Mouse (Mus musculus) left cerebral cortex, adult 18-20 months (tissue): ENCODE results near the gene Adam10. TPM values are rescaled to one million over a fixed set of nuclear protein-coding genes. Genes with fewer than 3 reads are reported as not detected.

ENCODE experiments used
- DNase-seq, 2 experiments: peaks; one replicate each; pipeline ENCODE4 v3.0.0; 2021 to 2022; ENCODE audit warnings: low spot score in 2 of 2, mixed read lengths in 1 of 2
- total RNA-seq, 2 experiments: library from RNA; stranded (reverse); gene quantifications; 2 replicates each; pipeline ENCODE4 v1.2.3; 2021

Gene Adam10
- total RNA-seq, 2 experiments from 2014 or later = 66.6 to 67.8 TPM

DNA sequence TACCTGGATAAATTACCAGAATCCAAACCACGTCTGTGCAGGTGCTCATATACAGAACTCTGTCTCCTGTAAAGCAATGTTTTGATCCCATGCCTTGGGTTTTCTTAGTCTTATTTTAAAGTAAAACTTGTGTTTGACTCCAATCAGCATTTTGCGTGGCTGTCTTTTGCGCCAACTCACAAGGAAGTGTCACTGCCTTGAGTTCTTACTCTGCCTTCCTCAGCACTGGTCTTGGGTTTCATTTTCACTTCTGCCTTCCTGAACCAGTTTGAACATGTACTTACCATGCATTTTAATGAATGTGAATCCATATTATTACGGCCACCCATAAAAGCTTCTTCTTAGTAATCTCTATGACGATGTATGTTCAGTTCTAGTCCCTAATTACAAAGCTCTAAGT lies 82.2 kb downstream of the Adam10 start:
- no peak for DNase-seq

DNA sequence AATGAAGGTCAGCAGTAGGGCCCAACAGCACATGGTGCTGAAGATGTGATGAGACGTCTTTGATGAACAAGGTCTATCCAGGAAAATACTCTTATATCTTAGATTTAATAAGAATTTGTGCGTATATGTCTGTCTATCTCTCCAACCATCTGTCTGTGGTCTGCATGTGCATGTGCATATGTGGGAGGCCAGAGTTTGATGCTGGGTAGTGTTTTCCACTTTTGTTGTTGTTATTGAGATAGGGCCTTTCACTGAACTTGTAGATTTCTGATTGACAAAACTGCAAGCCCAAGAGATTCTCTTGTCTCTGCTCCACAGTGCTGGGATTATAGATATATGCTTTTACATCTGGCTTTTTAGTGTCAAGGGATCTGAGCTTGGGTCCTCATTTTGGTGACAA lies 96.7 kb downstream of the Adam10 start:
- DNase-seq = no peak

DNA sequence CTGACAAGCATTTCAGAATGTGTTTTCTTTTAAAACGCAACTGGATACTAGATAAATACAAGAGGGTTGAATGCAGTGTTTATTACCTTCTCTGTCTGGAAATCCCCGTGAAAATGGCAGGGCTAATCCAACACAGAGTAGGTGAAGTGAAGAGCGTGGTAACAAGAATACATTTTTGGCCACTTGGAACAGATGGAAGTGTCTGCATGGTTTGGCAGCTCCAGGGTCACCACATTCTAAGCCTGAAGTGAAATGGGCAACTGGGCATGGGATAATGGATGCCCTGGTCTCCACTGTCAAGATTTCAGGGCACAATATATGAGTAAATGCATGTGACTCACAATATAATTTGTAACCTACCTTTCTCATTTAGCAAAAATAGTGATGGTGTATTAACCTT lies 103.4 kb downstream of the Adam10 start:
- no peak for DNase-seq

DNA sequence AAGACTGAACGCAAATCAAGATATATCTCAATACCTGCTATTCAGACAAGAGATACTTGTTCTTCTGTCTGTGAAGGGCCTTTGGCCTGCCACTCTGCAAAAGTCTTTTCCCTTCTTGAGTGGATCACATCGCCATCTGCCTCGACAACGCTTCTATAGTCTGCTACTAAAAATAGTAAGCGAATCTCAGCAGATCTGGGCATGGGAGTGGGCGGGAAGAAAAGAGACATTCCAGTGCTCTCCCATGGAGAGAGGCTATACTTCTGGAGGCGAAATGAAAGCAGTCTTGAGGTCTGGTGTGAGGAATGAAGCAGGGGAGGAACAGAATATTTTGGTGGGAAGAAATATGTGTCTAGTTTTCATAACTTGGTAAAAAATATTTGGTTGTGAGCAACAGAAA lies 109.9 kb downstream of the Adam10 start:
- peak; percentile 49 to 79 for DNase-seq

DNA sequence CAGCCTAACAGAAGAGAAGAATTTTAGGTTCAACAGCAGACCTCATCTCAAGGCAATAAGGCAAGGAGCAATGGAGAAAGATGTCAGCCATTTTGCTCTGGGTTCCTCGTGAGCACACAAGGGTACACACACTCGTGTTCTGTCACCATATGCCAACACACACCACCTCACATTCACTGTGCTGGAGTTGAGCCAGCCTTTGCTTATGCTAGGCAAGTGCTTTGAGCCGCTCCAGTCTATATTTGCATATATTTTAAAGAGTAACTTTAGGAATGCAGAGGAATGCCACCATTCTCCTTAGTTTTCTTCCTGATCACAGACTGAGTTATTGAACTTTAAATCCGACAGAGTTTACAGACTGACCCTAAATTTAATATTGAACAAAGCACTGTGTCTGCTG lies 111.8 kb downstream of the Adam10 start:
- DNase-seq = no peak

DNA sequence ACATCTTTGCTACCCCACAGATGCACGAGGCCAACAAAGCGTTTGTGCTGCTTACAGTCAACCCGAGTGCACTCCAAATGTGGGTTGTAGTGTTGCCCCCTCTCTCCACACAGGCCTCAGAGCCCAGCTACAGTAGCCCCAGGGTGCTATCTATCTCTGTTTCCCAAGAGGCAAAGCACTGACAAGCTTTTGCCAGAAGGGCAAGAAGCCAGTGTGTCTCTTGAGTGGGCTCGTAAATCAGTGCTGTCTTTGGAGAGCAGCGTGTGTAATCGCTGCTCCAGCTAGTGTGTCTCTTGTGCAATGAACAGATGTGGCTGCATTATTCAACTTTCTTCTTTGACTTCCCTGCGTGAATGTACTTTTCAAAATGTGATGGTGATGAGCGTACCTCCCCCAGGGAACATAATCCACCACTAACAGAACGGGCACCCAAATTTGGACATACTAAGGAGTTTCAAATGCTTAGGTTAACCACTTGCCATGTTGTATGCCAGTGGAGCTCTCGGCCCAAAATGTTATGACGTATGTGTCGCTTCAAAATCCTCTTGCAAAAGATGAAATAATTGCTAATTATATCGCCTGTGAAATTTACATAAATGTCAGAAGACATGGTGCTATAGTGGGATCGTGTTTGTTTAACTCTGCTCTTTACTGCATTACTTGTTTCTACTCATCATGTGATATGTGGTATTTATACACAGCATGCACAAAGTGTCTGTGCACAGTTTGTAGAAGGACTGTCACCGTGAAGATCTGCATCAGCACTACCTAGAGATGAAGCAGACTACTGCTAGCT lies 116.0 kb downstream of the Adam10 start:
- DNase-seq = no peak

DNA sequence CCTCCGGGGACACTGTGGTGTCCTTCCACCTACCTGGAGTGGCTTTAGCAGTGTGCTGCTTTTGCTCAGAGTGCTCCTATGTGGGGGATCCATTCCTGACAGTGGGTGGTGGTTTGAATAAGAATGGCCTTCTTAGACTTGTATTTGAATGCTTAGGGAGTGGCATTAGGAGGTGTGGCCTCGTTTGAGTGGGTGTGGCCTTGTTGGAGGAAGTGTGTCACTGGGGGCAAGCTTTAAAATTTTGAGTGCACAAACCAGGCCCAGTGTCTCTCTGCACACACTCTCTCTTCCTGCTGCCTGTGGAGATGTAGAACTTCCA lies 116.6 kb downstream of the Adam10 start:
- no peak for DNase-seq

DNA sequence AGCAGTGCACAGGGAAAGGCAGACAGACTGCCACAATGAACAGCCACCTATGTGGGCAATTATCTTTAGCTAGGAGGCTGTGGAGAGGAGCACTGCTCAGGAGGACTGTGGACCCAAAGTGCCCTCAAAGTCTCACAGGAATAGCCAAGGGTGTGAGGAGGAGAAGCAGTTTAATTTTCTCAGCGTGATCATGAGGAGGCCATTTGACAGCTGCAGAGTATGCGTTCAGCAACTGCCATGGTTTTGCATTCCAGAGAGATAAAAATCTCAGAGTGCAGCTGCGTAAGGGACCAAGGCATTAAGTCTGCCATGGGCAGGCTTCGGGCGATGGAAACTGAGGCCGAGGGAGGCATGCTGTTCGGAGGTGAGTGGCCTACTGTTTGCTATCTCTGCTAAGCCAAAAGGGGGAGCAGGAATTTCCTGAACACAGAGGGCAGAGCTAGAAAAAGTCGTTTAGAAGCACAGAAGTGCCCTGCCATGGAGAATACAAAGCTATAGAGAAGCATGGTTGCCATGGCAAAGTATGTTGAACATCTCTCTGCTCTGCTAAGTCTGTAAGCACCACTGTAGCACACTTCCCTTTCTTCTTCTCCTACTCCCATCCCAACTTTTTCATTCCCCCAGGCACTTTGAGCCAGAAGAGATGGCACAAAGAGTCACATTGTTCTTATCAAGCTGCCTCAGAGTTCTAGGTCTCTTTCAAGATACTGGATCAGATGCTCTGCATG lies 122.0 kb downstream of the Adam10 start:
- DNase-seq = no peak

DNA sequence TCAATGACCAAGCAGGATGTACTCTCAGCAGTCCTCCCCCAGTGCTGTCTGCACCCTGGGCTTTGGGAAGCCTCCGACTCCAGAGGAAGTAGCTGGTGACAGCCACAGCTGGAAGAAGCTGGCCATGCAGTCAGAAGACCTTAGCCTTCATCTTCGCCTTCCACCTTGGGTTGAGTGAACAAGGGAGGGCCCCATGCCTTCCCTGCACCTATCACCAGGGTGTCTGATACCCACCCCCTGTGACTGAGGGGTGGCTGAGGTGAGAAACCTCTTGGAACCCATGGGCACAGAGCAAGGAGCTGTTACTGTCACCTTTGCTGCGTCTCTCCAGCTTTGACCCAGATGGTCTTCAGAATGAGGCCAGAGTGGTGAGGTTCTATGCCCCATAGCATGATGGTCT lies 123.0 kb downstream of the Adam10 start:
- DNase-seq = no peak

DNA sequence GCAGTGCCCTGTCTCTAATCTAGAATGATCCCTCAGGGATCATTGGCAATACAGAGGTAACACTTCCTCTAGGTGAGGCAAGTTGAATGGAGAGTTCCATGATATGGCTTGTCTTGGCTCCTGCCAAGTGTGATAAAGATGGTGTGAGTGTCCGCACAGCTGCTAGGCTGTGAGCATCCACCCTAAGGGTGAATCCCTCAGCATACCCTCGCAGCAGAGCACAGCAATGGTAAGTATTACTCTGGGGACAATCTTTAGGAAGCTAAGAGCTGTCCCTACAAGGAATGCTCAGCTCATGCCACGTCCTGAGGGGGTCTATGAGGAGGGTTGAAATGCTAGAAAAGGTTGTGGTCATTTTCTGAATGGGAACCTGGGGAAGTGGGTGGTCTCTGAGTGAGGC lies 124.0 kb downstream of the Adam10 start:
- no peak for DNase-seq

DNA sequence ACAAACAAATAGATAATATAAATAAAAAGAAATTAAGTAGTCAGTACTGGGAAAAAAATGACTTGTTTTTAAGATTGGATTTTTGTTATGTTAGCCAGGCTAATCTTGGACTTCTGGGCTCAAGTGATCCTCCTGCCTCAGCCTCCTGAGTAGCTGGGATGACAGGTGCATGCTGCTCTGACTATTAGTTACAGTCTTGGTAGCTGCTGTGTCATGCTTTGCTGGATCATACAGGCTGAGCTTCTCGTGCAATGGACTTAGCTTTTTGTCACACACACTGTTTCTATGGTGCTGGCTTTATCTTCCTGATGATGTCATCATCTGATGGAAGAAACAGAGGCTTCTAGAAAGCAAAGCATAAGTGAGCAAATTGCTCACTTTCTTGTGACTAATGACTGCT lies 127.3 kb downstream of the Adam10 start:
- DNase-seq = no peak

DNA sequence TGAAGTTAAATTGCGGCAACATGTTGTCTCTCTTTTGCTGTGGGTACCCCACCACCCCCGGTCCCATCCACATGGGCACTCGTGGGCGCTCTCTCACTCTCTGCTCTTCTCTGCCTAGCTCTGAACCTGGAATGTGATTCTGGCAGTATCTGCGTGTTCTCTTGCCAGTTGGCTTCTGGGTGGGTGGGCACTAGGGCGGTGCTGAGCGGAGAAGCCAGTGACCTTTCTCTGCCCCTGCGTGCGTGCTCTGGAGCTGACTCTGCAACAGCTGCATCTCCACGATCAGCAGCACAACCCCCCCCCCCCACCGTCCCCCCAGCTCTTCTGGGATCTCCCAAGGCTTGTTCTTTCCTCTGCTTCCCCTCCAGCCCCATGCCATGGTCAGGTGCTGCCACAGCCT lies 128.9 kb downstream of the Adam10 start:
- no peak for DNase-seq

DNA sequence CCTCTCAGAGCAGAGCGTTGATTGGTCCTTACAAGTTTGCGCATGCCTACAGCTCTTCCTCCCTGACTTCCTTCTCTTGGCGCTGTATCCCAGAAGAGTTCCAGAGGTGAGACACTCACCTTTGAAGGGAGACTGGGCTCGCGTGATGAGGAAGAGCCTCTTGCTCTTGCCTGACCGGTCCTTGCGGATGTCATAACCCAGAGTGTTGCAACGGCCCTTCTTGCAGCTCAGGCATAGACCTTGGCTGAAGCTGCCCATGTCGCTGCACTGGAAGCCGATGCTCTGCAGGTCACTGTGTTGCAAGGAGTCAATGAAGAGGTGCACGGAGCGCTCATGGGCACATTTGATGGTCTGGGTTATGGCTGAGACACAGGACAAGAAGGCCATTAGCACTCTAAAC lies 133.8 kb downstream of the Adam10 start:
- no peak for DNase-seq

DNA sequence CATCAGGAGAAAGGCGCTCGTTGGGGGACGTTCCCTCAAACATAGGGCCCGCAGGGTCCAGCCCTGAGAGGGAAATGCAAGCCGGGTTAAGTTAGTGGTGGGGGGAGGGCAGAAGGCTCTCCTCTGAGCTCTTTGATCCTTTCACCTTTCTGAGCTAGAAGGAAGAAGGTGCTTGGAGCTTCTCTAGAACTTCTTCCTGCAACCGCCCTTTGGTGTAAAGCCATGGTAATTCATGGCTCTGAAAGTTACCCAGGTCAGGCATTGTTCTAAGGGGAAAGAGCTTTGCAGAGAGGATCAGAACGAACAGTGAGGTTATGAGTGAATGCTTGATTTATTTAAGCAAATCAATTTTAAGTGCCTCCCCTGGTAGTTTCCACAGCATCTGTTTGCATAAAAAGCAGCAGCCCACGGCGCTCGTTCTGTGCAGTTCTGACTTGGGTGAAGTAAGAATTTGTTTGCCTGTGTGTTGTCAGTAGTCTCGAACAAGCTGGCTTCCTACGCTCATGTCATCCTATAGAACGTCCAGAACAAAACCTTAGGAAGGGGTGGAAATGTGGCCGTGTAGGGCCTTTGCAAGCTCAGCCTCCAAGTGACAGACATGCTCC lies 138.0 kb downstream of the Adam10 start:
- peak; percentile 15 to 59 for DNase-seq

DNA sequence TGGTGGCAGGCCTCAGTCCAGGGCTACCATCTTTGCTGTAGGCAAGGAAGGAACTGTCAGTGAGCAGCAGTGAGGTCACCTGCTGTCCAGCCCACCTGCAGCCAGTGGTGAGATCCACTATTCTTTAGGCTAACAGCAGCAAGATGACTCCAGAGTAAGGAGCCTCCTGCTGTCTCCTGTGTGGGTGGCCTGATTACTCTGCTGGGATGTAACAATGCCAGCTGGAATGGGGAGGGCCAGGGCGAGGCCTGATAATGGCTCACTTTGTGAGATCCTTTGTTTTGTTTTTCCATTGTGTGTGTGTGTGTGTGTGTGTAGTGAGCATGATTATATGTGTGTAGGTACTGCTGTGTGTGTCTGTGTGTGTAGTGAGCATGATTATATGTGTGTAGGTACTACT lies 138.6 kb downstream of the Adam10 start:
- no peak for DNase-seq

DNA sequence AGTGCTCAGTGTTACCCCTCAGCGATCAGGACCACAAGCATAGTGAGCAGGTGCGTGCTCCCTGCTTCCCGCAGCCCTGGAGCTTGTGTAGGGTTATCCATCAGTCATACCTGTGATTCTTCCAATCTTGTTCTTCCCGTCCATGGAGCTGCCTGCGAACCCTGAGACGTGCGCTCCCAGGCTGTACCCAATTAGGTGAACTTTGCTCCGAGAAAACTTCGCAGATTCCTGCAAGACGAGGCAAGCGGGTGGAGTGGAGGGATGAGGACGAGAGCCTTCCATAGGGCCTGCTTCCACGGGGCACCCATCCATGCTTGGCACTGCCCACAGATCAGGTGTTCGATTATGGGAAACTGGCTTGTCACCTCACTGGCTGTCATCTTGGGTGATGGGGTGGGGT lies 139.9 kb downstream of the Adam10 start:
- no peak for DNase-seq

DNA sequence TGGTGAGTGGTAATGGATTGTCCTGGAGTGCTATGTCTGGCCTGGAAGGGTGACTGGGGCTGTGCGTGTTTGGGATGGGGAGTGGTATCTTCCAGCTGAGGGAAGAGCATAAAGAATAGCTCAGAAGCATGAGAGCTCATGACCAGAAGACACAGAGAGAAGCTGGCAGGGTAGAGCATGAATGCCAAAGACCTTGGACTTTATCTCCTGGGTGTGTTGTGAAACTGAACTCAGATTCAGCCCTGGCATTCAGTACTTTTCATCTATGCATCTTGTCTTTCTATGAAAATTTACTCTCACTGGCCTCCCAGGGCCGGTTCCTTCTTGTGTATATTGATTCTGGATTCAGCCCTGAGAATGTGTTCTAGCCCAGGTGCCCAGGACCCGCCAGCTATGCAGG lies 145.3 kb downstream of the Adam10 start:
- no peak for DNase-seq

DNA sequence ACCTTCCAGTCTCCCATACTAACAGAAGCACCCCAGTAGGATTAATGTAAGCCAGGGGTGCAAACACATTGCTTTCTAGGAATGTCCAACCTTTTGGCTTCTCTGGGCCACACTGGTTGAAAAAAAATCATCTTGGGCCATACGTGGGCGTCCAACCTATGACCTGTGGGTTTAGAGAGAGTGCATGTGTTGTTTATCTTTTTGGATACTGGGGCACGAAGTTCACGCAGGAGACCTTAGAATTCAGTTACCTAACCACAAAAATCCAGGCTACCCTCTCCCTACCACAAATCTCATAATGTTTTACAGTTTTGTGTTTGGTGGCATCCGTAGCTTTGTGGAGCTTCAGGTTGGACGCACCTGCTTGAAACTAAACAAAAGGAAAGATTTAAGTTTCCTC lies 149.1 kb downstream of the Adam10 start:
- DNase-seq = no peak
